Mouse (Mus musculus): ENCODE results near the gene Mest. TPM values are rescaled to one million over a fixed set of nuclear protein-coding genes. Genes with fewer than 3 reads are reported as not detected.

Gene Mest
- 10 to 100 TPM; 45.2 to 47.5 TPM for total RNA-seq (2021)
- long read RNA-seq, experiment 1, transcript Mest-211 (12 exons, 2,561 nt) = major isoform, 19 of 25 reads
- long read RNA-seq, experiment 1, partial matches to known transcripts = 4 of 25 reads
- long read RNA-seq, experiment 1, other reads (novel, unspliced or antisense) = 2 of 25 reads
- long read RNA-seq, experiment 2, transcript Mest-211 (12 exons, 2,561 nt) = major isoform, 21 of 25 reads
- long read RNA-seq, experiment 2, partial matches to known transcripts = 2 of 25 reads
- long read RNA-seq, experiment 2, other reads (novel, unspliced or antisense) = 2 of 25 reads

GRCm38 (mm10) chr6:30723331-30723730, at the start of gene Mest:
Gene Mest (plus strand): TSS chr6:30723547.
- Histone ChIP-seq H3K27ac (no peak within 1 kb of the TSS), H3K4me3 (no peak within 1 kb of the TSS)
- no peak for DNase-seq (ENCODE audit: low spot score in 2 of 2)
- TF ChIP-seq CTCF (conservative IDR thresholded peaks at IDR 0.05) = no peak

GRCm38 (mm10) chr6:30673764-30674561, 49.4 kb upstream of the Mest start:
- no peak for DNase-seq (ENCODE audit: low spot score in 2 of 2)
- TF ChIP-seq CTCF (conservative IDR thresholded peaks at IDR 0.05) = no peak
- peak overlapping the region; percentile 29 for H3K4me3 ChIP-seq
- H3K27ac ChIP-seq = peak overlapping the region; percentile 83

DNA sequence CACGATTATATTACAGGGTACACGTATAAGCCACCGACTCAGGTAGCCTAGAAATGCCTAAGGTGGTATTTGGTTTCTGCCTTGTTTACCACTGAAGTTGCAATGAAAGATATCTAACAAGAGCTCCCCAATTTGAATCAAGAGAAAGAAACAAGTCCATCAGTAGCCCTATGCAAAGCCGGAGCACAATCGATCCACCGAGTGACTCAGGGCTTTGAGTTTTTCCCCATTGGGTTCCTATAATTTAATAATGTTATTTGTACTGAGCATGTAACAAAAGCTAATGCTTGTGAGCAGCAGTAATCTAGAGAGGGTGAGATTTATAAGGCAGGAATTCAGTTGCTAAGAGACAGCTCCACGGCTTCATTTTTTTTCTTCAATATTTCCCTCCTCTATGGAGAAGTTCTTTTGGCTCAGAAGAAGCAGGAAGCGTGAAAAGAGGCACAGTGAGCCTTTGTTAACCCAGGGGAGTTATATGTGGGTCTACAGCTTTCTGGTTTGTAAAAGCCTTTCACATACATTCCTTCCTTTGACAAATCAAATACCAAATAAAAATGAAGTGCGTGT, 48.5 kb upstream of the Mest start:
- DNase-seq (ENCODE audit: low spot score in 2 of 2) = no peak
- no peak for TF ChIP-seq CTCF (conservative IDR thresholded peaks at IDR 0.05)
- Histone ChIP-seq H3K4me3 (peak overlapping the region; percentile 29), H3K27ac (peak overlapping the region; percentile 83)

DNA sequence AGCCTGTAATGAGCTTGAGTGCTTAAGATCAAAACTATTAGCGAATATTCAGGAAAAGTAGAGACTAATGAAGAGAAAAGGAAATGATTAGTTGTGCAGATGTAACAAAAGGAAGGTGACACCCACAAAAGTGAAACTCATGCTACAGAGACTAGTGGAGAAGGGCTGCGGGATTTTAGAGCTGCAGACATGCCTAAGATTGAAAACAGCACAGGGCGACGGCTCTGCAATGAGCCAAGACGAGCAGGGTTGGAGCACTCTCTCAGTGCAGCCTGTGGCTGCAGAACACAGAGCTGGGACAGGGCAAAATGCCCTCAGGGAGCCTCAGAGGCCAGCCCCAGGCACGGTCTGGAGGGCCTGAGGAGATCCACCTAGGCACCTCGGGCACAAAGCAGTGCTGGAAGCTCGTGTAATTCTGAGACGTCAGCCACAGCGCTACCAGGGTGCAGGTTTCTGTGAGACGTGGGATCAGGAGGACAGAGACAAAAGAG, 48.0 kb upstream of the Mest start:
- H3K4me3 ChIP-seq = peak overlapping the region; percentile 29
- no peak for DNase-seq (ENCODE audit: low spot score in 2 of 2)
- peak overlapping the region; percentile 83 for H3K27ac ChIP-seq
- TF ChIP-seq CTCF (conservative IDR thresholded peaks at IDR 0.05) = no peak

GRCm38 (mm10) chr6:30676506-30676905, 46.8 kb upstream of the Mest start:
- H3K4me3 ChIP-seq = no peak overlapping the region
- H3K27ac ChIP-seq = no peak overlapping the region
- TF ChIP-seq CTCF (conservative IDR thresholded peaks at IDR 0.05) = no peak

DNA sequence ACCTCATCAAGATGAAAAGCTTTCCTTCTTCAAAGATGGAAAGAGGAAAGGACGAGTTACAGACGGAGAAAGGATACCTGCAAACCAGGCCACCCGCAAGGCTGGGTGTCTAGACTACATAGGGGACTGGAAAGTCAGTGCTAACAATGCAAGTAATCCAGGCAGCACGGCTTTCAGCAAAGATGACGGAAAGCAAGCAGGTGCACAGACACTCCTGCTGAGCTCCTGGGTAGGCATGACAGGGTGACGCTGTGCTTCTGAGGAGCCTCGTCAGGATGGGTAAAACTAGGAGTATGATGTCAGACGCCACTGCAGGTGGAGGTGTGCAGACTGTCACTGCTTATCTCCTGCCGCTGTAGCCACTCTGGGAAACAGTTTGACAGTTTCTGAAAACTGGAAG, 45.8 kb upstream of the Mest start:
- DNase-seq (ENCODE audit: low spot score in 2 of 2) = no peak
- Histone ChIP-seq H3K27ac (no peak overlapping the region), H3K4me3 (no peak overlapping the region)
- TF ChIP-seq CTCF (conservative IDR thresholded peaks at IDR 0.05) = no peak

More at GRCm38 (mm10) chr6:30676506-30676905, 46.8 kb upstream of the Mest start:
- DNase-seq (ENCODE audit: low spot score in 2 of 2) = no peak

DNA sequence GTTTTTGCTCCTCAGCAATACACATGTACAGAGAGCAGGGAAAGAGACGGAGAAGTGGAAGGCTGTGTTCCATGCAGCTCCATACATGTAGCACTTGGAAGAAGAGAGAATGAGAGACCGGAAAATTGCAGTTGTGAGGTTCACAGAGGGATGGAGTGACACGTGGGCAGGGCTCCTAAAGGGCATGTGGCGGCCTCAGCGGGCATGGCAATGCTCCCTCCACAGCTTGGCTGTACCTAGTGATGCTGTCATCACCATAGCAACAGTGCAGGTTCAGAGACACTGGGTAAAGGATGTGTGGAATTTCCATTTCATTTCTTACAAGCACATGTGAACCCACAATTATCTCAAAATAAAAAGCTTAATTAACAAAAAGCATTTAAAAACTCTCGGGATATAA, 44.9 kb upstream of the Mest start:
- TF ChIP-seq CTCF (conservative IDR thresholded peaks at IDR 0.05) = no peak
- DNase-seq (ENCODE audit: low spot score in 2 of 2) = no peak
- Histone ChIP-seq H3K4me3 (no peak overlapping the region), H3K27ac (0 out of 2 replicates have a peak overlapping the region, but pooled peaks have one; percentile 14)

- no peak overlapping the region for H3K27ac ChIP-seq
- no peak for TF ChIP-seq CTCF (conservative IDR thresholded peaks at IDR 0.05)
- H3K4me3 ChIP-seq = no peak overlapping the region
- DNase-seq (ENCODE audit: low spot score in 2 of 2) = no peak
Measured at GRCm38 (mm10) chr6:30679567-30679966, 43.8 kb upstream of the Mest start.

DNA sequence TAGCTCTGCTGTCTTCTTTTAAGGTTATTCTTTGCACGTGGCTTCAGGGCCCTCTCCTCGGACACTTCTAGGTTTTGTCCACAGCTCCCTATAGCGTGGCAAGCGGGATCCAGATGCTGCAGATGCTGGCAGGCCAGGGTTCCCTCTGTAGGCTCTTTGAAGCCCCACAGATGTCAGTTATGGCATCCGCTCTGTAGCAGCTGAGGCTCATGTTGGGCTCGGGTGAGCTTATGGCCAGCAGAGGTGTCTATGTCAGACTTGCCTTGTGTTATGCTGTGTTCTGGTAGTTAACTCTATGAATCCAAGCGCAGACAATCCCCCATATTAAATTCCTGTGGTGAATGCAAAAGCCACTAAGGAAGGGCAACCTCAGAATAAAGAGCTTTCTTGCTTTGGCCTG, 42.9 kb upstream of the Mest start:
- DNase-seq (ENCODE audit: low spot score in 2 of 2) = no peak
- TF ChIP-seq CTCF (conservative IDR thresholded peaks at IDR 0.05) = no peak
- no peak overlapping the region for H3K27ac ChIP-seq

GRCm38 (mm10) chr6:30681935-30682900, 41.1 kb upstream of the Mest start:
- no peak for DNase-seq (ENCODE audit: low spot score in 2 of 2)
- Histone ChIP-seq H3K27ac (no peak overlapping the region), H3K4me3 (no peak overlapping the region)
- no peak for TF ChIP-seq CTCF (conservative IDR thresholded peaks at IDR 0.05)

More for the DNA sequence above, 42.9 kb upstream of the Mest start:
- no peak overlapping the region for H3K4me3 ChIP-seq

GRCm38 (mm10) chr6:30684570-30684969, 38.8 kb upstream of the Mest start:
- Histone ChIP-seq H3K4me3 (no peak overlapping the region), H3K27ac (no peak overlapping the region)
- TF ChIP-seq CTCF (conservative IDR thresholded peaks at IDR 0.05) = no peak
- no peak for DNase-seq (ENCODE audit: low spot score in 2 of 2)

DNA sequence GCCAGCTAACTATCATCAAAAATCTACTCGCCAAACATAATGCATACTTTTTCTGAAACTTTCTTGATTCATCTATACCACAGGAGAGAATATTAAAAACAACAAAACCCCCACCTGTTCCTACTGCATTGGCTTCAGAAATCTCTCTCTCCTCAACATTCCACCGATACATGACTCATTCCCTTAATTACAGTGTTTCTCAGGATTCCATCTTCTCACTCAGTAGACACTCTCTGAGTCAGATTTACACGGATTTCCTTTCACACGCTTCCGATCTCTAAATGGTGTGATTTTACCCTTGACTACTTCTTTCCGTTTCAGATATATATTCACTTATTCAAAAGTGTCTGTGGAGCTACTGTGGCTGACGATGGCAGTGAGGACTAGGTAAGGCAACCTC, 36.1 kb upstream of the Mest start:
- TF ChIP-seq CTCF (conservative IDR thresholded peaks at IDR 0.05) = no peak

More for the DNA sequence above, 36.1 kb upstream of the Mest start:
- no peak for DNase-seq (ENCODE audit: low spot score in 2 of 2)
- Histone ChIP-seq H3K4me3 (no peak overlapping the region), H3K27ac (no peak overlapping the region)
